Mouse (Mus musculus): ENCODE results near the gene Slc4a1. TPM values are rescaled to one million over a fixed set of nuclear protein-coding genes. Genes with fewer than 3 reads are reported as not detected.

Slc4a1 gene
- polyA plus RNA-seq, 1 experiment from 2014 or later, result 52.1 TPM

- H3K4me1 ChIP-seq, result peaks cover 66% of the 10 kb centered on the region
- H3K4me3 ChIP-seq, result peak overlapping the region; percentile 54
- no peaks in the 10 kb centered on the region for H3K27me3 ChIP-seq (ENCODE audit: poor library complexity, severe bottlenecking)
- DNase-seq (ENCODE audit: extremely low spot score, low spot score), result no peak
- H3K36me3 ChIP-seq (replicated peaks), result peaks cover 96% of the 10 kb centered on the region
- H3K9me3 ChIP-seq, result no peaks in the 10 kb centered on the region
- H3K27ac ChIP-seq, result peak overlapping the region; percentile 65; the same call in 1 of the 2 replicates
- WGBS, result 43% methylated on average over 38 of the region's 38 CpGs
These were observed 55.0 kb downstream of the Slc4a1 start for GRCm38 (mm10) chr11:102310768-102311695.

- H3K4me3 ChIP-seq, result peak overlapping the region; percentile 54
- no peaks in the 10 kb centered on the region for H3K9me3 ChIP-seq
- peaks cover 98% of the 10 kb centered on the region for H3K36me3 ChIP-seq (replicated peaks)
- no peaks in the 10 kb centered on the region for H3K27me3 ChIP-seq (ENCODE audit: poor library complexity, severe bottlenecking)
- 88% methylated on average over 22 of the region's 22 CpGs for WGBS
- DNase-seq (ENCODE audit: extremely low spot score, low spot score), result no peak
- H3K4me1 ChIP-seq, result peaks cover 62% of the 10 kb centered on the region
- H3K27ac ChIP-seq, result peak overlapping the region; percentile 81
These were observed 56.0 kb downstream of the Slc4a1 start for GRCm38 (mm10) chr11:102309821-102310617.

GRCm38 (mm10) chr11:102308979-102309378 is 57.0 kb downstream of the Slc4a1 start:
- 2% methylated on average over 27 of the region's 27 CpGs for WGBS
- peak overlapping the region; percentile 54 for H3K4me3 ChIP-seq
- H3K36me3 ChIP-seq (replicated peaks), result peaks cover 91% of the 10 kb centered on the region
- no peaks in the 10 kb centered on the region for H3K27me3 ChIP-seq (ENCODE audit: poor library complexity, severe bottlenecking)
- DNase-seq (ENCODE audit: extremely low spot score, low spot score), result peak; percentile 98
- no peaks in the 10 kb centered on the region for H3K9me3 ChIP-seq
- peak overlapping the region; percentile 81 for H3K27ac ChIP-seq
- peaks cover 59% of the 10 kb centered on the region for H3K4me1 ChIP-seq

- Histone ChIP-seq H3K4me1 (peaks cover 56% of the 10 kb centered on the region), H3K27ac (no peak overlapping the region), H3K9me3 (no peaks in the 10 kb centered on the region), H3K27me3 (ENCODE audit: poor library complexity, severe bottlenecking) (no peaks in the 10 kb centered on the region), H3K36me3 (replicated peaks) (peaks cover 82% of the 10 kb centered on the region), H3K4me3 (no peak overlapping the region)
- 78% methylated on average over 9 of the region's 9 CpGs for WGBS
- no peak for DNase-seq (ENCODE audit: extremely low spot score, low spot score)
These were observed 57.9 kb downstream of the Slc4a1 start for GRCm38 (mm10) chr11:102308104-102308503.

GRCm38 (mm10) chr11:102305359-102305758 is 60.6 kb downstream of the Slc4a1 start:
- H3K36me3 ChIP-seq (replicated peaks), result peaks cover 55% of the 10 kb centered on the region
- 68% methylated on average over 3 of the region's 3 CpGs for WGBS

GRCm38 (mm10) chr11:102304141-102304540 is 61.9 kb downstream of the Slc4a1 start:
- WGBS, result 43% methylated on average over 2 of the region's 2 CpGs
- DNase-seq (ENCODE audit: extremely low spot score, low spot score), result no peak
- no peaks in the 10 kb centered on the region for H3K27me3 ChIP-seq (ENCODE audit: poor library complexity, severe bottlenecking)
- H3K4me3 ChIP-seq, result no peak overlapping the region
- peaks cover 23% of the 10 kb centered on the region for H3K4me1 ChIP-seq
- H3K9me3 ChIP-seq, result no peaks in the 10 kb centered on the region
- peaks cover 43% of the 10 kb centered on the region for H3K36me3 ChIP-seq (replicated peaks)
- no peak overlapping the region for H3K27ac ChIP-seq

More at GRCm38 (mm10) chr11:102305359-102305758, 60.6 kb downstream of the Slc4a1 start:
- Histone ChIP-seq H3K27ac (no peak overlapping the region), H3K9me3 (no peaks in the 10 kb centered on the region), H3K4me3 (no peak overlapping the region), H3K27me3 (ENCODE audit: poor library complexity, severe bottlenecking) (no peaks in the 10 kb centered on the region), H3K4me1 (peaks cover 32% of the 10 kb centered on the region)
- DNase-seq (ENCODE audit: extremely low spot score, low spot score), result no peak

GRCm38 (mm10) chr11:102299839-102300238 is 66.2 kb downstream of the Slc4a1 start:
- no peak overlapping the region for H3K27ac ChIP-seq
- H3K36me3 ChIP-seq (replicated peaks), result peaks cover 5% of the 10 kb centered on the region
- 14% methylated on average over 1 of the region's 1 CpGs for WGBS
- no peaks in the 10 kb centered on the region for H3K9me3 ChIP-seq
- peaks cover 25% of the 10 kb centered on the region for H3K4me1 ChIP-seq
- no peak overlapping the region for H3K4me3 ChIP-seq
- no peaks in the 10 kb centered on the region for H3K27me3 ChIP-seq (ENCODE audit: poor library complexity, severe bottlenecking)
- DNase-seq (ENCODE audit: extremely low spot score, low spot score), result peak; percentile 61

Small RNAs within 50 kb of the gene (microRNA-seq; reads per million reads assigned to microRNA genes)
- gene Mir6930, result not detected

Other genes starting within 250 kb of the Slc4a1 start
- not detected in 2 replicates for gene Nags, start 220.7 kb downstream of the Slc4a1 start, polyA plus RNA-seq (2016; fragmentation: Nextera tagmentation; extraction: Ambion mirVana)
- gene Tmem101, start 209.8 kb downstream of the Slc4a1 start, polyA plus RNA-seq (2016; fragmentation: Nextera tagmentation; extraction: Ambion mirVana), result 37.3 and 39.8 TPM in 2 replicates
- 137 and 141 TPM in 2 replicates for gene Lsm12, start 180.9 kb downstream of the Slc4a1 start, polyA plus RNA-seq (2016; fragmentation: Nextera tagmentation; extraction: Ambion mirVana)
- 38.0 and 39.5 TPM in 2 replicates for gene G6pc3, start 176.6 kb downstream of the Slc4a1 start, polyA plus RNA-seq (2016; fragmentation: Nextera tagmentation; extraction: Ambion mirVana)
- 39.8 and 44.6 TPM in 2 replicates for gene Hdac5, start 136.0 kb downstream of the Slc4a1 start, polyA plus RNA-seq (2016; fragmentation: Nextera tagmentation; extraction: Ambion mirVana)
- 27.3 TPM in 2 replicates for gene BC030867, start 117.3 kb downstream of the Slc4a1 start, polyA plus RNA-seq (2016; fragmentation: Nextera tagmentation; extraction: Ambion mirVana)
- 0.05 and 0.06 TPM in 2 replicates for gene Asb16, start 97.5 kb downstream of the Slc4a1 start, polyA plus RNA-seq (2016; fragmentation: Nextera tagmentation; extraction: Ambion mirVana)
- 44.9 and 46.0 TPM in 2 replicates for gene Tmub2, start 81.3 kb downstream of the Slc4a1 start, polyA plus RNA-seq (2016; fragmentation: Nextera tagmentation; extraction: Ambion mirVana)
- gene Atxn7l3, start 69.6 kb downstream of the Slc4a1 start, polyA plus RNA-seq (2016; fragmentation: Nextera tagmentation; extraction: Ambion mirVana), result 14.1 and 15.6 TPM in 2 replicates
- 95.5 and 98.7 TPM in 2 replicates for gene Ubtf, start 46.5 kb downstream of the Slc4a1 start, polyA plus RNA-seq (2016; fragmentation: Nextera tagmentation; extraction: Ambion mirVana)
- 10.5 and 13.5 TPM in 2 replicates for gene Rundc3a, start 27.2 kb upstream of the Slc4a1 start, polyA plus RNA-seq (2016; fragmentation: Nextera tagmentation; extraction: Ambion mirVana)
- 255 and 262 TPM in 2 replicates for gene Slc25a39, start 41.7 kb upstream of the Slc4a1 start, polyA plus RNA-seq (2016; fragmentation: Nextera tagmentation; extraction: Ambion mirVana)
- gene Grn, start 64.1 kb upstream of the Slc4a1 start, polyA plus RNA-seq (2016; fragmentation: Nextera tagmentation; extraction: Ambion mirVana), result 66.2 and 70.1 TPM in 2 replicates
- 2.2 and 2.8 TPM in 2 replicates for gene Fam171a2, start 81.5 kb upstream of the Slc4a1 start, polyA plus RNA-seq (2016; fragmentation: Nextera tagmentation; extraction: Ambion mirVana)
- gene Itga2b, start 103.9 kb upstream of the Slc4a1 start, polyA plus RNA-seq (2016; fragmentation: Nextera tagmentation; extraction: Ambion mirVana), result 5.0 and 6.4 TPM in 2 replicates
- gene Gpatch8, start 190.2 kb upstream of the Slc4a1 start, polyA plus RNA-seq (2016; fragmentation: Nextera tagmentation; extraction: Ambion mirVana), result 58.7 and 62.3 TPM in 2 replicates
- gene Gm11627, start 213.3 kb upstream of the Slc4a1 start, polyA plus RNA-seq (2016; fragmentation: Nextera tagmentation; extraction: Ambion mirVana), result 11.8 and 13.1 TPM in 2 replicates
- gene Fzd2, start 238.2 kb upstream of the Slc4a1 start, polyA plus RNA-seq (2016; fragmentation: Nextera tagmentation; extraction: Ambion mirVana), result 39.2 and 42.2 TPM in 2 replicates

Measured in forebrain, embryonic 10.5 days (tissue).